Mouse (Mus musculus) cerebellum, adult 2 months (tissue): ENCODE data around the gene Lcp1.

Experiments used
- CTCF ChIP-seq: fragments of 200-500 bp; IDR thresholded peaks from 2 replicates; pipeline ENCODE4 v1.5.1; 2011; ENCODE audit warnings: low read depth, mild to moderate bottlenecking, control low read depth, low read length, moderate library complexity, borderline replicate concordance; ENCODE audit not compliant: insufficient read depth
- POLR2A ChIP-seq: fragments of 200-500 bp; IDR thresholded peaks from 2 replicates; pipeline ENCODE4 v1.6.1; 2011; ENCODE audit warnings: low read length, control low read depth, borderline replicate concordance; ENCODE audit not compliant: insufficient read depth

GRCm38 (mm10) chr14:75164345-75164744, 33.4 kb downstream of the Lcp1 start:
- no peak for TF ChIP-seq CTCF
- no peak for TF ChIP-seq POLR2A
